Mouse (Mus musculus) CH12.LX (cell line): ENCODE measurements around the gene Ddx11. TPM values are rescaled to one million over a fixed set of nuclear protein-coding genes. Genes with fewer than 3 reads are reported as not detected.

Experiments
- DNase-seq: peaks from one replicate; pipeline ENCODE4 v3.0.0-alpha.2; 2013; ENCODE audit errors: extremely low read depth
- H3K27ac ChIP-seq: 2 replicates; pipeline ENCODE4 v1.5.1; 2012; ENCODE audit warnings: low read depth, mild to moderate bottlenecking, control low read depth, moderate library complexity; ENCODE audit not compliant: insufficient read depth
- H3K27me3 ChIP-seq: replicated peaks from 2 replicates; pipeline ENCODE3; 2012; ENCODE audit warnings: inconsistent platforms
- H3K36me3 ChIP-seq, 2 experiments: replicated peaks in 1 of 2; 2 replicates each; pipeline versions ENCODE3 to v1.6.1; 2012; ENCODE audit warnings: inconsistent platforms in 1 of 2, low read length in 1 of 2, mild to moderate bottlenecking in 1 of 2, mixed read lengths in 1 of 2, moderate library complexity in 1 of 2; ENCODE audit not compliant: control insufficient read depth in 1 of 2, insufficient read depth in 1 of 2
- H3K4me1 ChIP-seq, 2 experiments: 2 replicates each; pipeline ENCODE4 v1.6.1; 2012; ENCODE audit warnings: inconsistent platforms in 1 of 2, moderate library complexity in 1 of 2; ENCODE audit not compliant: insufficient read depth in 2 of 2, control insufficient read depth in 1 of 2
- H3K4me2 ChIP-seq: 2 replicates; pipeline ENCODE4 v1.6.1; 2012; ENCODE audit warnings: low read depth, mild to moderate bottlenecking, control low read depth; ENCODE audit not compliant: poor library complexity, insufficient read depth, severe bottlenecking
- H3K4me3 ChIP-seq, 3 experiments: fragments of 150-350 bp in 1 of 3; sonication (generic) in 1 of 3; replicated peaks in 1 of 3; 2 replicates each; pipeline versions ENCODE3 to v1.5.1; 2011 to 2012; ENCODE audit warnings: low read depth in 2 of 3, low read length in 2 of 3, mild to moderate bottlenecking in 2 of 3, moderate library complexity in 2 of 3, control low read depth in 1 of 3, improper control_type of control experiment in 1 of 3, inconsistent platforms in 1 of 3, mixed read lengths in 1 of 3; ENCODE audit not compliant: poor library complexity in 1 of 3
- H3K79me2 ChIP-seq: replicated peaks from 2 replicates; pipeline ENCODE4 v1.6.1; 2012; ENCODE audit warnings: mild to moderate bottlenecking, moderate library complexity; ENCODE audit not compliant: control insufficient read depth, poor library complexity, insufficient read depth, severe bottlenecking; ENCODE audit errors: extremely low read depth
- H3K9ac ChIP-seq: 2 replicates; pipeline ENCODE4 v1.6.1; 2012; ENCODE audit warnings: low read depth, mild to moderate bottlenecking, control low read depth, moderate library complexity; ENCODE audit not compliant: insufficient read depth
- H3K9me3 ChIP-seq: replicated peaks from 2 replicates; pipeline ENCODE3; 2012; ENCODE audit warnings: low read length, inconsistent platforms, mixed read lengths
- BHLHE40 ChIP-seq: IDR thresholded peaks from 2 replicates; pipeline ENCODE4 v1.6.1; 2011; ENCODE audit warnings: mild to moderate bottlenecking, low read depth, low read length, improper control_type of control experiment
- CHD1 ChIP-seq: IDR thresholded peaks from 2 replicates; pipeline ENCODE4 v1.6.1; 2012; ENCODE audit warnings: low read depth, low read length, improper control_type of control experiment, inconsistent platforms
- CHD2 ChIP-seq: IDR thresholded peaks from 2 replicates; pipeline ENCODE4 v1.6.1; 2011; ENCODE audit warnings: low read length, improper control_type of control experiment
- CTCF ChIP-seq, 2 experiments: IDR thresholded peaks in 1 of 2; conservative IDR thresholded peaks in 1 of 2; 2 replicates each; pipeline ENCODE4 v1.5.1; 2011 to 2012; ENCODE audit warnings: low read depth in 2 of 2, low read length in 2 of 2, improper control_type of control experiment in 1 of 2, inconsistent platforms in 1 of 2, mild to moderate bottlenecking in 1 of 2, moderate library complexity in 1 of 2
- E2F4 ChIP-seq: IDR thresholded peaks from 2 replicates; pipeline ENCODE4 v1.6.1; 2011; ENCODE audit warnings: low read depth, low read length, improper control_type of control experiment; ENCODE audit not compliant: insufficient replicate concordance
- ELF1 ChIP-seq: IDR thresholded peaks from 2 replicates; pipeline ENCODE4 v1.6.1; 2014; ENCODE audit warnings: low read depth, mild to moderate bottlenecking, inconsistent platforms, low read length, improper control_type of control experiment
- EP300 ChIP-seq: IDR thresholded peaks from 2 replicates; pipeline ENCODE4 v1.6.1; 2011; ENCODE audit warnings: low read length, improper control_type of control experiment
- ETS1 ChIP-seq: conservative IDR thresholded peaks from 2 replicates; pipeline ENCODE4 v1.6.1; 2012; ENCODE audit warnings: low read depth, mild to moderate bottlenecking, inconsistent platforms, low read length, improper control_type of control experiment, moderate library complexity
- IRF4 ChIP-seq: IDR thresholded peaks from 2 replicates; pipeline ENCODE4 v1.6.1; 2014; ENCODE audit warnings: low read depth, mild to moderate bottlenecking, inconsistent platforms, low read length, improper control_type of control experiment
- JUN ChIP-seq: IDR thresholded peaks from 2 replicates; pipeline ENCODE4 v1.6.1; 2011; ENCODE audit warnings: low read depth, mild to moderate bottlenecking, low read length, improper control_type of control experiment, moderate library complexity; ENCODE audit not compliant: insufficient read depth
- KAT2A ChIP-seq: IDR thresholded peaks from 2 replicates; pipeline ENCODE4 v1.6.1; 2012; ENCODE audit warnings: low read length, improper control_type of control experiment, inconsistent platforms; ENCODE audit not compliant: insufficient replicate concordance
- MAX ChIP-seq: IDR thresholded peaks from 2 replicates; pipeline ENCODE4 v1.6.1; 2011; ENCODE audit warnings: low read length, improper control_type of control experiment
- MAZ ChIP-seq: IDR thresholded peaks from 2 replicates; pipeline ENCODE4 v1.6.1; 2012; ENCODE audit warnings: low read depth, mild to moderate bottlenecking, inconsistent platforms, low read length, improper control_type of control experiment, moderate library complexity
- MEF2A ChIP-seq: IDR thresholded peaks from 2 replicates; pipeline ENCODE4 v1.6.1; 2014; ENCODE audit warnings: low read depth, mild to moderate bottlenecking, inconsistent platforms, low read length, improper control_type of control experiment, borderline replicate concordance
- MXI1 ChIP-seq: IDR thresholded peaks from 2 replicates; pipeline ENCODE4 v1.6.1; 2011; ENCODE audit warnings: mild to moderate bottlenecking, low read depth, low read length, improper control_type of control experiment
- MYC ChIP-seq: IDR thresholded peaks from 2 replicates; pipeline ENCODE4 v1.6.1; 2011; ENCODE audit warnings: low read depth, mild to moderate bottlenecking, improper control_type of control experiment, low read length
- NELFE ChIP-seq: IDR thresholded peaks from 2 replicates; pipeline ENCODE4 v1.6.1; 2011; ENCODE audit warnings: low read depth, low read length, improper control_type of control experiment
- NRF1 ChIP-seq: IDR thresholded peaks from 2 replicates; pipeline ENCODE4 v1.6.1; 2014; ENCODE audit warnings: low read depth, mild to moderate bottlenecking, inconsistent platforms, low read length, improper control_type of control experiment, moderate library complexity
- PAX5 ChIP-seq: IDR thresholded peaks from 2 replicates; pipeline ENCODE4 v1.6.1; 2012; ENCODE audit warnings: low read length, inconsistent platforms, mixed read lengths
- POLR2AphosphoS2 ChIP-seq: IDR thresholded peaks from 2 replicates; pipeline ENCODE4 v1.6.1; 2011; ENCODE audit warnings: low read depth, low read length, improper control_type of control experiment
- SIN3A ChIP-seq: IDR thresholded peaks from 2 replicates; pipeline ENCODE4 v1.6.1; 2012; ENCODE audit warnings: low read length, improper control_type of control experiment, inconsistent platforms
- SMC3 ChIP-seq: IDR thresholded peaks from 2 replicates; pipeline ENCODE4 v1.6.1; 2011; ENCODE audit warnings: low read depth, low read length, improper control_type of control experiment
- TBP ChIP-seq: conservative IDR thresholded peaks from 2 replicates; pipeline ENCODE4 v1.6.1; 2011; ENCODE audit warnings: low read depth, low read length, improper control_type of control experiment
- TCF12 ChIP-seq: IDR thresholded peaks from 2 replicates; pipeline ENCODE4 v1.6.1; 2014; ENCODE audit warnings: low read depth, mild to moderate bottlenecking, inconsistent platforms, low read length, improper control_type of control experiment
- UBTF ChIP-seq: IDR thresholded peaks from 2 replicates; pipeline ENCODE4 v1.6.1; 2012; ENCODE audit warnings: low read depth, mild to moderate bottlenecking, inconsistent platforms, low read length, improper control_type of control experiment, moderate library complexity
- USF2 ChIP-seq: conservative IDR thresholded peaks from 2 replicates; pipeline ENCODE4 v1.6.1; 2011; ENCODE audit warnings: low read depth, low read length, improper control_type of control experiment
- ZC3H11A ChIP-seq: IDR thresholded peaks from 2 replicates; pipeline ENCODE4 v1.6.1; 2012; ENCODE audit warnings: low read depth, mild to moderate bottlenecking, inconsistent platforms, low read length, improper control_type of control experiment
- ZKSCAN1 ChIP-seq: IDR thresholded peaks from 2 replicates; pipeline ENCODE4 v1.6.1; 2012; ENCODE audit warnings: low read depth, inconsistent platforms, low read length, improper control_type of control experiment, borderline replicate concordance
- ZMIZ1 ChIP-seq: IDR thresholded peaks from 2 replicates; pipeline ENCODE4 v1.6.1; 2012; ENCODE audit warnings: low read depth, mild to moderate bottlenecking, inconsistent platforms, low read length, improper control_type of control experiment
- ZNF384 ChIP-seq: IDR thresholded peaks from 2 replicates; pipeline ENCODE4 v1.6.1; 2012; ENCODE audit warnings: low read depth, low read length, improper control_type of control experiment, inconsistent platforms
- dilution Hi-C: fragments of 300-500 bp; cut with MboI; formaldehyde crosslinking; loops from 2 replicates; pipeline ENCODE4 v1.14.3; 2020; ENCODE audit warnings: low sequenced_read_pairs; ENCODE audit not compliant: extremely low pct_unique_long_range_greater_than_20kb, extremely low pct_ligation_motif_present
- in situ Hi-C: fragments of 300-500 bp; cut with MboI; formaldehyde crosslinking; loops from 3 replicates; pipeline ENCODE4 v1.14.3; 2019; ENCODE audit warnings: low sequenced_read_pairs, low pct_ligation_motif_present, low pct_unique_long_range_greater_than_20kb, mixed read lengths
- polyA plus RNA-seq: library from polyadenylated mRNA; unstranded; fragments of >175 nt; gene quantifications from 2 replicates; pipeline ENCODE4 v1.2.1, GENCODE M21; 2012; ENCODE audit warnings: low read depth; ENCODE audit not compliant: insufficient read length
- total RNA-seq, 2 experiments: library from RNA; depleted of rRNA; stranded (reverse); fragments of 300-350 nt in 1 of 2; fragments of >200 nt in 1 of 2; gene quantifications; 2 replicates each; pipeline ENCODE4 v1.2.3; 2012 to 2014

Ddx11 gene
- total and polyA plus RNA-seq, 3 experiments: 11.8 to 21.5 (median 17.8) TPM

DNA sequence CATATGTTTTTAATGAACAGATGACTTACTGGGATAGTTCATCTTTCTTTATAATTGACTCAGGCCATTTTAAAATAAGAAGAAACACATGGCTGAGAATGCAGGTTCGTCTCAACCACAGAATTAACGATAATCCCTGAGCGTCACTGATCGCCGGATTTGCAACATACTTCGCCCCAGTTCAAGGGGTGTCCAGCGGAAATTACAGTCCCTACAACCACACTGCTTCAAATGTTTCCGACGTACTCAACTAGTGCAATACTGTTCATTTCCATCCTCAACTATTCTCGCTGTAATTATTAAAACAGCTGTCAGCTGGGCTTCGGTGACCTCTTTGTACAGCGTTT, 47.5 kb upstream of the Ddx11 start:
- Histone ChIP-seq H3K4me2 (peak overlapping the region; percentile 97), H3K9me3 (peaks cover 4% of the 10 kb centered on the region), H3K79me2 (peaks cover 31% of the 10 kb centered on the region), H3K36me3 (peaks cover 7 to 35% of the 10 kb centered on the region in 2 experiments), H3K4me3 (peak overlapping the region; percentile 72 to 97 (median 80)), H3K27ac (peak overlapping the region; percentile 88; the same call in 1 of the 2 replicates), H3K27me3 (peaks cover 5% of the 10 kb centered on the region), H3K4me1 (peaks cover 0 to 7% of the 10 kb centered on the region in 2 experiments; a peak in 2 of 4 replicates), H3K9ac (peak overlapping the region; percentile 66)
- dilution Hi-C loops (no loop called here), in situ Hi-C loops (no loop called here)
- TF ChIP-seq SIN3A (peak; percentile 37), MXI1 (peak; percentile 16; the same call in 1 of the 2 replicates), IRF4 (peak; percentile 10; the same call in 1 of the 2 replicates), MAX (0 out of 2 replicates have a peak, but pooled peaks have one; percentile 18), EP300 (0 out of 2 replicates have a peak, but pooled peaks have one; percentile 29), PAX5 (no peak)
- no peak for DNase-seq

DNA sequence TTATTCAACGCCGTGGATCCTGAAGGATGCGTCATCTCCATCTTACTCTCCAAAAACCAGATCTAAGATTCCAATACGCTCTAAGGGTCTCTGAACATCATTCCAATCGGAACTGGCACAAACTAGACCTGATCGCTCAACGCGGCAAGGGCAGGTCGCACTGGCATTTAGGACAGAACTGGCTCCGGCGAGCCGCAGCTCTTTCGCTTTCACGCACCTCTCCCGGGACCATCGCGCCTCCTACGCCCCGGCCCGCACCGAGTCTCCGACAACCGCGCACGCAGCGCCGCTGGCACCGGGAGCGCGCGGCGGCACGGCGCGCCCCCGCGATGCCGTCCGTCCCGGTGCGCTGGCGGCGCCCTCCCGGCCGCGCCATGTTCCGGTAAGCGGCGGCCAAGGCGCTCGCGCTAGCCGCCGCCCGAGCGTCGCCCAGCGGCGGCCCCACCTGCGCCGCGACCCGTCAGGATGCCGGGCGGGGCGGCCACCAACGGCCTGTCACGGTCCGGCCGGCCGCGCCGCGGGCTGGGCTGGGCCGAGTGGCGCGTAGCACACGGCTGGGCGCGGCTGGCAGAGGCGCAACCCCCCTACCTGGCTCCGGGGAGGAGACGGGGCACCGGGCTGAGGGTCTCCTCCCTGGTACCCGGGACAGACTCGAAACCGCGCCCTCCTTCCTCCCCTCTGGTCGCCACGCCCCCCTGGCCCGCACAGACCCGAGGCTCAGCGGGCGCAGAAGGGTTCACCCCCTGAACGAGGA, 47.0 kb upstream of the Ddx11 start:
- peak overlapping the region; percentile 97 for H3K4me2 ChIP-seq
- peaks cover 9 to 41% of the 10 kb centered on the region in 2 experiments for H3K36me3 ChIP-seq
- peaks cover 4% of the 10 kb centered on the region for H3K9me3 ChIP-seq
- H3K4me3 ChIP-seq: peak overlapping the region; percentile 72 to 97 (median 80)
- in situ Hi-C loops (no loop called here), dilution Hi-C loops (no loop called here)
- H3K4me1 ChIP-seq: peaks cover 0 to 7% of the 10 kb centered on the region in 2 experiments; a peak in 2 of 4 replicates
- TF ChIP-seq CHD1 (0 out of 2 replicates have a peak, but pooled peaks have one; percentile 45), ZNF384 (no peak), MAZ (no peak), TBP (no peak), EP300 (no peak), JUN (no peak), MAX (no peak), ETS1 (no peak), CHD2 (no peak), MYC (no peak), USF2 (no peak), CTCF (conservative IDR thresholded peaks at IDR 0.05 in 1 of 2, IDR thresholded peaks at IDR 0.05 in 1 of 2; ENCODE audit: low read depth in 2 of 2, low read length in 2 of 2) (no peak), POLR2AphosphoS2 (no peak), TCF12 (no peak), ELF1 (0 out of 2 replicates have a peak, but pooled peaks have one; percentile 12), ZMIZ1 (peak; percentile 44; the same call in 1 of the 2 replicates), NELFE (no peak), ZKSCAN1 (no peak), UBTF (peak; percentile 33), MXI1 (peak; percentile 61; the same call in 1 of the 2 replicates), SIN3A (peak; percentile 7), BHLHE40 (no peak), SMC3 (no peak; the same call in 1 of the 2 replicates), NRF1 (peak; percentile 40; the same call in 1 of the 2 replicates), MEF2A (no peak), KAT2A (no peak), E2F4 (no peak), IRF4 (no peak), ZC3H11A (no peak)
- peaks cover 29% of the 10 kb centered on the region for H3K79me2 ChIP-seq
- peak; percentile 17 for DNase-seq
- H3K27me3 ChIP-seq: peaks cover 5% of the 10 kb centered on the region
- peak overlapping the region; percentile 66 for H3K9ac ChIP-seq
- peak overlapping the region; percentile 88 for H3K27ac ChIP-seq
